Mouse (Mus musculus) layer of hippocampus, adult 11-12 months (tissue): Measurements from ENCODE around the gene Irf2.
A peak's percentile ranks its signal among the peaks of the same experiment; 100 is the strongest.
"Not testable (repeated sequence)": the region's sequence is repeated elsewhere in the genome, so short reads cannot be mapped to it uniquely, and the experiment has no call there.

Experiments used
- DNase-seq: peaks from one replicate; pipeline ENCODE4 v3.0.0; 2022; ENCODE audit warnings: low spot score

Irf2 gene

DNA sequence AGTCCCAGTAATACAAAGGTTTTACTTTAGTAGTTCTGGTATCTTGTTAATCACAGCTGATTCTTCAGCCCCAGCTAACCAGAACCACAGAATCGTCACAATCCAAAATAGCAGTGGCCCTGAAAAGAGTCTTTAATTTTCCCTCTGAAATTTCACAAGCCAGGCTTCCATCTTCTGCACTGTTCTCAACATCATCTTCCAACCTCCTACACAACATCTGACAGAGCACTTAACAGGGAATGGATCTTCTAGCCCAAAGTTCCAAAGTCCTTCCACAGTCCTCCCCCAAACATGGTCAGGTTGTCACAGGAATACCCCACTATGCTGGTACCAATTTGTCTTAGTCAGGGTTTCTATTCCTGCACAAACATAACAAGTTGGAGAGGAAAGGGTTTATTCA is 9.9 kb upstream of the Irf2 start:
- DNase-seq: not testable (repeated sequence)

GRCm38 (mm10) chr8:46732381-46732915 is 7.1 kb upstream of the Irf2 start:
- DNase-seq: no peak

DNA sequence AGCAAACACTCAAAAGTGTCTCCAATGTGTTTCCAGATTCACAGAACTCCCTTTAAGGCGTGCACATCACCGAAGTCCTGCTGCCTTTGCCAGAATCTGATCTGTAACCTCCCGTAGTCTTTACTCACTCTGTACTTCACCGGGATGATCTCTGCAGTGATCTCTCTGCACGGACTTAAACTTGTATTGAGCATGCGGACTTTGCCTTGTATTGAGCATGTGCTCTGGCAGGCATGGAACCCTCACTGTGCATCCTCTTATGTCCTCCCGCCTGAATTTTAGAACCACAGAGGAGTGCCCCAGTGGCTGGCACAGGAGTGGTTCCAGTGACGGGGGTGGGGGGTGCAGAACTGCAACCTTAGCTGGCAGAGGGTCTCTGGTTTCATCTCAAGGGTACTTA is 5.9 kb upstream of the Irf2 start:
- DNase-seq: no peak

- DNase-seq: peak; percentile 35
Observed at GRCm38 (mm10) chr8:46735505-46735904, 4.0 kb upstream of the Irf2 start.

DNA sequence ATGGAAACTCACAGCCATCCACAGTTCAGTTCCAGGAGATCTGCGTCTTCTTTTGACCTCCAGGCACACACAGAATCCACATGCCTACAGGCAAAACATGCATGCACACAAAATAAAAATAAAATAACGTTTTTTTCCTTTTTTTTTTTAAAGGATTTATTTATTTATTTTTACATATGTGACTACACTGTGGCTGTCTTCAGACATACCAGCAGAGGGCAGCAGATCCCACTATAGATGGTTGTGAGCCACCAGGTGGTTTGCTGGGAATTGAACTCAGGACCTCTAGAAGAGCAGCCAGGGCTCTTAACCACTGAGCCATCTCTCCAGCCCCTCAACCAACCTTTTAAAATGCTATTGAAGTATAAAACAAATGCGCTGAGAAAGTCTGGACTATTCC is 3.3 kb upstream of the Irf2 start:
- no peak for DNase-seq

DNA sequence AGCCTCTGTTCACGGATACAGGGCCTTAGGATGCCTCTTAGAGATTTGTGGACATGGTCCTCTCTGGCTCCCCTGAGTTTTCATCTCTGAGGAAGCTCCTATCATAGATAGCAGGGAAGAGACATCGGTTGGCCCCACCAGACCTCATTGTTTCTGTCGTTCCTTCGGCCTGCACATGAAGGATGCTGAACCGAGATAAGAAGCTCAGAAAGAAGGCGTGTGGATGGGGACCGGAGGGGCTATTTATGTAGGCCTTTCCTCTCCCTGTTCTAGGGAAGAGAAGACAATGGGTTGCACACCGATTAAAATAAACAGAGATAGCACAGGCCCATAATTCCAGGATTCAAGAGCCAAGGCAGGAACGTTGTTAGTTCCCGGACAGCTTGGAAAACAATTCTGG is 2.1 kb upstream of the Irf2 start:
- DNase-seq: no peak

- no peak for DNase-seq
Observed at GRCm38 (mm10) chr8:46737907-46738306, 1.6 kb upstream of the Irf2 start.

DNA sequence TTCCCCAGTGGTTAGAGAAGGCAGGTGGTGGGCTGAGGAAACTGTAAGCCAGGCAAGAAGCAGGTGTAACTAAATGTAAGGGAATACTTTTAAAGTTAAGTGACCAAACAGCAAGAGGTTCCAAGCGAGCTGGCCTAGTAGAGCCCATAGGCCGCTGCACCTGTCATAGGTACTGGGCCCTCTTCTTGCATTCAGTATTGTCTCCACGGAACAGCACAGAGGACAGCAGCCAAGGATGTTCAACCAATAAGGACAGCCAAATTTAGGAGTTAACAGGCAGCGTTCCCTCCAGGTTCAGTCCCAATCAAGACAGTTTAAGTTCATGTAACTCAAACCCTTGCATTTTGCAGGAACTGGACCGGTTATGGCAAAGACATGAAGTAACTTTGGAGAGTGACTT is 931 bp upstream of the Irf2 start:
- DNase-seq: no peak

DNA sequence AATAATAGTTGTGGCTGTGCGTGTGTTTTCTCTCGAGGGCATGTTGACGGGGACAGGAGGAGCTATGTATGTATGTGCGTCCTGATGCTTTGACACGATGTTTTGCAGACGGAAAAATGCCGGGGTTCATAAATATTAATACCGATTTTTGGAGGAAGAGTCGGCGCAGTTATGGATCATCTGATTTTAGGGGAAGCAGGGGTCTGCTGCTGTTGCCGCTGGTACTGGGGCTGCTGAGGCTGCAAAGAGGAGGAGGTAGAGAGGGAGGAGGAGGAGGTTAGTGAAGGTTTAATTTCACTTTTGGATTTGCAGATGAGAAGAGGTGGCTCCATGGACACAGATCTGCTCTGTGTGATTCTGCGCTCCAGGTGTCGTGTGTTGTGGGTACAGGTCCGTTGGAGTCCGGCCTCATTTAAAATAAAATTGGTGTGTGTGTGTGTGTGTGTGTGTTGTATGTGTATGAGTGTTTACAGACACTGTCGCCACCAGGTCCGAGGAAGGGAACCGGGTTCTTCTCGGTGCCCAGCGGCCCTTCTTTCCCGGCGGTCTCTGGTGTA is 502 bp downstream of the Irf2 start:
- peak; percentile 45 for DNase-seq

- peak; percentile 65 for DNase-seq
Observed at GRCm38 (mm10) chr8:46740513-46741280, 1.2 kb downstream of the Irf2 start.

- DNase-seq: peak; percentile 42
Observed at GRCm38 (mm10) chr8:46741281-46741791, 1.8 kb downstream of the Irf2 start.

DNA sequence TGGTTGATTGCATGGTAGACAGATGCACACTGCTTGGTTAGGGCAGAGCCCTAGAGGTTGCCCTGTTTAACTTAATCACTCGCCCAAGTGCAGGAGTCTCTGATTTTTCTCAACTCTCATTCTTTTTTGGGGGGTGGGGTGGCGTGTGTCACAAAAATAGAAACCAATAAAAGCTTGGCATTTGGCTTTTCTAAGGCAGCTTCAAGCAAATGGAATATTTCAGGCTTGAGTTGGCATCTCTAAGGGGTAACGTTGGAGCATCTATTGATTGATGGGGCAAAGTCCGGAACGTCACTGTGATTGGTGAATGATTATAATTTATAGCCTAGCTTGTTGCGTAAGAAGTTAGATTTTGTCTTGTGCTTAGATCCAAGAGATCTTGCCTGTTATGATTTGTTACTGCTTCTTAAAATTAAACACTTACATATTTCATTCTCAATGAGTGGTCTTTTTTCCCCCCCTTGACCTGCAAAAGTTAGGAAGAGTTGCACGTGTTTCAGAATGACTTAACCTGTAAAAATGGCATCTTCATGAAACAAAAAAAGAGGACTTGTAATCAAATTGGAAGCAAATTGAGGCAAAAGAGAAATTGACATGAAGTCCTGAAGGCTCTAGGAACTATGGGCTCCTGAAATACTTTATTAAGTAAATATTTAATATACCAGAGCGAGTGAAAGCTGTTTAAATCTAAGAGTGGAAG is 2.6 kb downstream of the Irf2 start:
- DNase-seq: no peak

DNA sequence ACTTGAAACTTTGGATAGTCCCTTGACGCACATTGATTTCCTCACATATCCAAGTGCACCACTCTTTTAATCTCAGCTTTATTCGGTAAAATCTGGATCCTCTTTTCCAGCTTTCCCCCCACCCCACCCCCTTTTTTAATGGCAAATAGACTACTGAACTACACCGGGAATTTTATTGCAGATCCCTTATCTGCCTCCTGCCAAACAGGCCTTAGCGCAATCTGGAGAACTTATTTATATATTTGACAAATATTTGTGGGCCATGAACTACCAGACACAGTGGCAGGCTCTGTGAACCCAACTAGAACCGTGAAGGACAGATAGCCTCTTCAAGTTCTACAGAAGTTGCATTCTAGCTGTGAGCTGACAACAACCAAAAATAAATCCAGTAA is 3.2 kb downstream of the Irf2 start:
- DNase-seq: no peak

DNA sequence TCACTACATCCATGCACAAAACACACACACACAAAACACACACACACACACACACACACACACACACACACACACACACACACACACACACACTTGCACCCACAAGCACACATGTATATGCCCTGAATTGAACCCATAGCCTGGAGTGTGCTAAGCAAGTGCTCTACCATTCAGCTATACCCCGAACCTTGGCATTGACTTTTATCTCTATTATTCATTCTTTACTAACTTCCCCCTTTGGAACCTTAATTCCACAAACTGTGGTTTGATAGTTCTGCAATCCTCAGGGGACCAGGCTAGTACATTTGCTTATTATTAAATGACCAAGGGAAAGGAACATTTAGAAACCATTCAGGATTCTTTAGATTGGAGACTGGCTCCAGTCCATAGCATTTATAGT is 5.9 kb downstream of the Irf2 start:
- DNase-seq: no peak

DNA sequence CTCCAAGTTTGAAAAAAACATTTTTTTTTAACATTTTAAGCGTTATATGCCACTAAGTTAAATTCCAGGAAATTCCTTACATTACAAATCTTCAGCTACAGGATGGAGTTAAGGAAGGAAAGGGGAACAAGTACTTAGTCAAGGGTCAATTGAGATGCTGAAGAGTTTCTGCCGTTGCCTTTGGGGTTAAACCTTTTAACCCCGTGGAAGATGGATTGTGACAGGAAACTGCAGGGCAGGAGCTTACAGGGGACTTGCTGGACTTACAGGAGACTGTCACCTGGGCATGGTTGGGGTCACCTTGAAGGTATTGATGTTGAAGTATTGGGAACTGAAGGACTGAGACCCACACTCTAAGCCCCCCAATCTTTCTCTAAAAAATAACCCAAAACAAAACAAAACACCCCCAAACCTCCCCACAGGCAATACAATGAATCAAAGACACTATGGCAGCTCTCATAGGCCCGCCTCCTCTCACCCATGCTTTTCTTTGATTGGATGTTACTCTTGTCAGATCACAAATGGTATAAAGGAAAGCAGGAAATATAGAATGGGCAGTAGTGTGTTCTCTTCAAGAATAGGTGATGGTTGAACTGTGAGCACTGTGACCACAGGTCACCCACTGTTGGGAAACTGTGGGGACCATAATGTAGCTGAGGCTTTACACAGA is 7.9 kb downstream of the Irf2 start:
- no peak for DNase-seq

DNA sequence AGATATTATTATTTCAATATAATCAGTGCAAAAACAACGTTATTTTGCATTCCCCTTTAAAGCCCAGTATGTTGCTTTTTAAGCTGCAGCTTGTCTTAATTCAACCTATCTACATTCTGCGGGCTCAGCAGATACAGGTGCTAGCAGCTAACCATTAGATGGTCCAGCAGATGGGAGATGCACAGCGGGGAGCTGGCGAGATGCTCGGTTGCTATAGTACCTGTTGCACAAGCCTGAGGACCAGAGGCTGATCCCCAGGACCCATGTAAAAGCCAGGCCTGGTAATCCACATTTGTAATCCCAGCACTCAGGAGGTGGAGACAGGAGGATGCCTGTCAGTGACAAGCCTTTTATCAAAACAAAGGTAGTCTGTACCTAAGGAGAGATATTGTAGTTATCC is 10.5 kb downstream of the Irf2 start:
- no peak for DNase-seq

- DNase-seq: no peak
Observed at GRCm38 (mm10) chr8:46750566-46750965, 11.0 kb downstream of the Irf2 start.

GRCm38 (mm10) chr8:46751151-46751550 is 11.6 kb downstream of the Irf2 start:
- no peak for DNase-seq

DNA sequence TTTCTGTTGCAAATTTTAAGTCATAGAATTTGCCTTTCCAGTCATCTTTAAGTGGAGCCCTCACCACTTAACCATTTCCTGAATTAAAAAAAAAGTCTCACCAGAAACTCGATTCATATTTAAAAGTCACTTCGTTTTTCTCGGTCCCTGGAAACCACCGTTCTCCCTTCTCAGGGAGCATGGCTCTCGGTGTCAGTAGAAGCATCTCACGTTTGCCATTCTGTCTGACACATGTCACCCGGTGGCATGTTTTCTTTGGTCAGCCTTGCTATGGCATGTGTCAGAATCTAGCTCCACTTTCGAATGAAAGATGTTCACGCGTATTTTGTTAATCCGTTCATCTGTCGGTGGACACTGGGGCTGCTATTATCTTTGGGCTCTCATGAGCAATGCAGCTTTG is 13.5 kb downstream of the Irf2 start:
- no peak for DNase-seq

GRCm38 (mm10) chr8:46754355-46754754 is 14.8 kb downstream of the Irf2 start:
- DNase-seq: no peak

GRCm38 (mm10) chr8:46755731-46756333 is 16.3 kb downstream of the Irf2 start:
- no peak for DNase-seq

DNA sequence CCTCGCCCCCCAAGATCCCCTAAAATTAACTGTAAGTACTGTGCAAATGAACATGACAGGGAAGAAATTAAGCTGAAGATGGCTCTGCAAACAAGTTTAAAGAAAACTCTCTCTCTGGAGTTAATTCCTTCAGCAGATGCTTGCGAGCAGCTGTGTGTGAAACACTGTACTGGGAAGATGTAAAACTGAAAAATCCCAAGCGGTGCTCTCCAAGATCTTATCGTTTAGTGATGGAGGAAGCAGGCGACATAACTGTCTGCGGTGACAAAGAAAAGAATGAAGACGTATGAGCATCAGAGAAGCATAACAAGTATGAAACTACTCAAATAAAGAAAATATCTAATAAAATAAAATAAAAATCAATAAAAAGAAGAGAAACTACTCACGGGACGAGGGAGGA is 18.1 kb downstream of the Irf2 start:
- no peak for DNase-seq
